ENCODE assay signal across 8 mouse cellular contexts in the genomic region with DNA sequence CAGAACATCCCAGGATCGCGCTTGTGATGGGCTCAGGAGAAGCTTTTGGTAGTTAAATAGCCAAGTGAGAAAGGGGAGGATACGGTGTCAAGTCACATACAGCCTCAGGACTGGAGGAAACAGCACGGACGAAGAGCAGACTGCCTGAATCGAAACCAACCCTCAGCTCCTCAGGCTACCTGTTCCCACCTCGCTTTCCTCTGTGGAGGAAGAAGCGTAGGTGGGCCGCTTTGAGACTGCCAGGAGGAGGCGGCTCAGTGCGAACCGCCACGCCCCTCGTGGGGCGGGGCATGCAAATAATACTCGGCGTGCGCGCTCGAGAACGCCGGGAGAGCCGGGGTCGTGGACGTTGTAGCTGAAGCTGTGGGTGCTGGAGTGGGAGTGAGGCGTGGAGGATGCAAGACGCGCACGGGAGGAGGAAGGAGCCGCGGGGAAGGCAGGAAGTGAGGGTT. TPM values are rescaled to one million over a fixed set of nuclear protein-coding genes. Genes with fewer than 3 reads are reported as not detected.
DNase-seq lines count a peak whose midpoint lies in the region; ATAC-seq and TF ChIP-seq lines count a peak whose summit lies in the region.
"Not testable (repeated sequence)": the region's sequence is repeated elsewhere in the genome, so short reads cannot be mapped to it uniquely, and the experiment has no call there.

No protein-coding gene starts in this region.

- not testable (repeated sequence) for H3K9me3 ChIP-seq in forebrain, embryonic 10.5 days; heart, embryonic 15.5 days (replicated peaks); liver, embryonic 14.5 days (ENCODE audit: control insufficient read depth, low read length); neural tube, embryonic 11.5 days (ENCODE audit: control insufficient read depth, low read length); stomach, embryonic 16.5 days (replicated peaks; ENCODE audit: control insufficient read depth, low read length)

- H3K4me1 ChIP-seq in forebrain, embryonic 10.5 days; heart, embryonic 15.5 days (replicated peaks); liver, embryonic 14.5 days (replicated peaks; ENCODE audit: control insufficient read depth in 2 of 2, insufficient read depth in 2 of 2, low read length in 1 of 2); neural tube, embryonic 11.5 days (ENCODE audit: control insufficient read depth, insufficient read depth, low read length); stomach, embryonic 16.5 days (ENCODE audit: control insufficient read depth, insufficient read depth, low read length): not testable (repeated sequence)

- H3K36me3 ChIP-seq in forebrain, embryonic 10.5 days (replicated peaks); heart, embryonic 15.5 days; liver, embryonic 14.5 days (replicated peaks; ENCODE audit: control insufficient read depth, insufficient read depth, low read depth); neural tube, embryonic 11.5 days (ENCODE audit: control insufficient read depth, insufficient read depth, low read length); stomach, embryonic 16.5 days (ENCODE audit: control insufficient read depth, insufficient read depth, low read length): not testable (repeated sequence)

- TF ChIP-seq CTCF in liver, embryonic 14.5 days (IDR thresholded peaks at IDR 0.05; ENCODE audit: low read depth) = not testable (repeated sequence)

- peak overlapping the region; percentile 50 for H3K4me3 ChIP-seq in forebrain, embryonic 10.5 days
- peak overlapping the region; percentile 59 for H3K4me3 ChIP-seq in heart, embryonic 15.5 days
- H3K4me3 ChIP-seq in liver, embryonic 14.5 days (ENCODE audit: insufficient read depth in 1 of 2, low read depth in 2 of 2, low read length in 2 of 2) = peak overlapping the region; percentile 24 to 73
- H3K4me3 ChIP-seq in neural tube, embryonic 11.5 days (ENCODE audit: low read depth, low read length) = peak overlapping the region; percentile 28
- H3K4me3 ChIP-seq in stomach, embryonic 16.5 days (replicated peaks; ENCODE audit: low read length) = peak overlapping the region; percentile 55

- TF ChIP-seq EP300 in liver, embryonic 14.5 days (IDR thresholded peaks at IDR 0.05; ENCODE audit: low read depth) = not testable (repeated sequence)

- H3K27me3 ChIP-seq in forebrain, embryonic 10.5 days (ENCODE audit: poor library complexity, severe bottlenecking) = peaks cover 32% of the 10 kb centered on the region
- not testable (repeated sequence) for H3K27me3 ChIP-seq in heart, embryonic 15.5 days; liver, embryonic 14.5 days (ENCODE audit: control insufficient read depth, insufficient read depth, low read length); neural tube, embryonic 11.5 days (ENCODE audit: control insufficient read depth, insufficient read depth, low read length); stomach, embryonic 16.5 days (ENCODE audit: control insufficient read depth, insufficient read depth, low read length)

- WGBS in forebrain, embryonic 10.5 days = 0% methylated on average over 26 of the region's 31 CpGs
- under 1% methylated on average over 25 of the region's 31 CpGs for WGBS in heart, embryonic 15.5 days
- 2% methylated on average over 25 of the region's 31 CpGs for WGBS in liver, embryonic 14.5 days (ENCODE audit: insufficient replicate concordance)
- under 1% methylated on average over 25 of the region's 31 CpGs for WGBS in neural tube, embryonic 11.5 days
- WGBS in stomach, embryonic 16.5 days = under 1% methylated on average over 25 of the region's 31 CpGs

- DNase-seq in CD8-positive naive resting alpha-beta T cell, adult 2 months (ENCODE audit: low read depth in 2 of 2, low spot score in 2 of 2) = peak; percentile 70 to 81
- peak; percentile 70 for DNase-seq in c-Kit-positive CD71-negative TER-119-negative erythroid progenitor cells, embryonic 14.5 days (ENCODE audit: low read depth)
- peak; percentile 85 for DNase-seq in forebrain, embryonic 10.5 days (ENCODE audit: extremely low spot score, low spot score)
- DNase-seq in kidney, postnatal 14 days = peak; percentile 89
- peak; percentile 59 to 66 (median 62) for DNase-seq in liver, embryonic 14.5 days (ENCODE audit: low read depth in 3 of 3, low spot score in 3 of 3)
- peak; percentile 91 for DNase-seq in neural tube, embryonic 11.5 days (ENCODE audit: low spot score)

- H3K27ac ChIP-seq in forebrain, embryonic 10.5 days = peak overlapping the region; percentile 86
- H3K27ac ChIP-seq in heart, embryonic 15.5 days = peak overlapping the region; percentile 51; the same call in 1 of the 2 replicates
- not testable (repeated sequence) for H3K27ac ChIP-seq in liver, embryonic 14.5 days; neural tube, embryonic 11.5 days (ENCODE audit: low read depth, low read length); stomach, embryonic 16.5 days (ENCODE audit: low read length)

- H3K4me2 ChIP-seq in heart, embryonic 15.5 days = peak overlapping the region; percentile 70
- peak overlapping the region; percentile 50 for H3K4me2 ChIP-seq in liver, embryonic 14.5 days (ENCODE audit: low read depth)
- H3K4me2 ChIP-seq in neural tube, embryonic 11.5 days (ENCODE audit: low read depth) = peak overlapping the region; percentile 48
- peak overlapping the region; percentile 54 for H3K4me2 ChIP-seq in stomach, embryonic 16.5 days (ENCODE audit: low read depth, low read length)

- peak overlapping the region; percentile 57 for H3K9ac ChIP-seq in heart, embryonic 15.5 days
- H3K9ac ChIP-seq in liver, embryonic 14.5 days (replicated peaks) = not testable (repeated sequence)
- H3K9ac ChIP-seq in neural tube, embryonic 11.5 days (ENCODE audit: low read length) = peak overlapping the region; percentile 54; the same call in 1 of the 2 replicates
- peak overlapping the region; percentile 62 for H3K9ac ChIP-seq in stomach, embryonic 16.5 days (ENCODE audit: low read length)

- peak; percentile 82 for ATAC-seq in heart, embryonic 15.5 days (replicated peaks; ENCODE audit: insufficient number of reproducible peaks, insufficient read depth, low FRiP score, low read depth)
- peak; percentile 81 for ATAC-seq in liver, embryonic 14.5 days (ENCODE audit: insufficient read depth)
- peak; percentile 87 for ATAC-seq in neural tube, embryonic 11.5 days (ENCODE audit: insufficient read depth, low FRiP score, low TSS enrichment)
- peak; percentile 91 for ATAC-seq in stomach, embryonic 16.5 days (ENCODE audit: insufficient read depth, low FRiP score)

RNA-seq across cellular contexts. Expression of a gene that starts 13.6 kb away (rescaled TPM):
- 3.3 and 4.1 TPM in 2 replicates for polyA plus RNA-seq in forebrain, embryonic 10.5 days (2016; fragmentation: Nextera tagmentation; extraction: Ambion mirVana)
- 6.0 and 15.2 TPM in 2 replicates for polyA plus RNA-seq in heart, embryonic 15.5 days (2015; fragmentation: Nextera tagmentation; extraction: Ambion mirVana)
- polyA plus RNA-seq in liver, embryonic 14.5 days (2012; rRNA removed) = 1.9 and 2.9 TPM in 2 replicates
- 6.4 and 7.4 TPM in 2 replicates for polyA plus RNA-seq in liver, embryonic 14.5 days (2014; fragmentation: Nextera tagmentation; extraction: Ambion mirVana)
- polyA plus RNA-seq in neural tube, embryonic 11.5 days (2014; fragmentation: Nextera tagmentation; extraction: Ambion mirVana) = 31.0 and 38.8 TPM in 2 replicates
- polyA plus RNA-seq in stomach, embryonic 16.5 days (2015; fragmentation: Nextera tagmentation; extraction: Ambion mirVana) = 12.4 and 14.4 TPM in 2 replicates

RNA-seq across cellular contexts. Expression of a gene that starts 58.4 kb away (rescaled TPM):
- polyA plus RNA-seq in forebrain, embryonic 10.5 days (2016; fragmentation: Nextera tagmentation; extraction: Ambion mirVana) = 22.5 and 23.5 TPM in 2 replicates
- 21.7 and 23.3 TPM in 2 replicates for polyA plus RNA-seq in heart, embryonic 15.5 days (2015; fragmentation: Nextera tagmentation; extraction: Ambion mirVana)
- polyA plus RNA-seq in liver, embryonic 14.5 days (2012; rRNA removed) = 17.7 and 23.1 TPM in 2 replicates
- 40.2 and 48.1 TPM in 2 replicates for polyA plus RNA-seq in liver, embryonic 14.5 days (2014; fragmentation: Nextera tagmentation; extraction: Ambion mirVana)
- polyA plus RNA-seq in neural tube, embryonic 11.5 days (2014; fragmentation: Nextera tagmentation; extraction: Ambion mirVana) = 14.0 and 17.3 TPM in 2 replicates
- 48.1 and 52.0 TPM in 2 replicates for polyA plus RNA-seq in stomach, embryonic 16.5 days (2015; fragmentation: Nextera tagmentation; extraction: Ambion mirVana)

RNA-seq across cellular contexts. Expression of a gene that starts 58.4 kb away (rescaled TPM):
- 3.1 and 3.3 TPM in 2 replicates for polyA plus RNA-seq in forebrain, embryonic 10.5 days (2016; fragmentation: Nextera tagmentation; extraction: Ambion mirVana)
- 0.68 and 3.1 TPM in 2 replicates for polyA plus RNA-seq in heart, embryonic 15.5 days (2015; fragmentation: Nextera tagmentation; extraction: Ambion mirVana)
- 0.39 and 0.50 TPM in 2 replicates for polyA plus RNA-seq in liver, embryonic 14.5 days (2012; rRNA removed)
- polyA plus RNA-seq in liver, embryonic 14.5 days (2014; fragmentation: Nextera tagmentation; extraction: Ambion mirVana) = 0.67 and 0.81 TPM in 2 replicates
- polyA plus RNA-seq in neural tube, embryonic 11.5 days (2014; fragmentation: Nextera tagmentation; extraction: Ambion mirVana) = 17.8 and 22.6 TPM in 2 replicates
- 2.2 and 2.6 TPM in 2 replicates for polyA plus RNA-seq in stomach, embryonic 16.5 days (2015; fragmentation: Nextera tagmentation; extraction: Ambion mirVana)
